Mouse (Mus musculus) erythroblast, embryonic 14.5 days (primary cell): ENCODE measurements around the gene Dhx58.

Source experiments
- GATA1 ChIP-seq: IDR thresholded peaks from 2 replicates; pipeline ENCODE4 v1.6.1; 2012; ENCODE audit warnings: low read length, inconsistent platforms, mixed read lengths
- TAL1 ChIP-seq: IDR thresholded peaks from 3 replicates; pipeline ENCODE4 v1.6.1; 2012; ENCODE audit warnings: low read length, inconsistent platforms, mixed read lengths

DNA sequence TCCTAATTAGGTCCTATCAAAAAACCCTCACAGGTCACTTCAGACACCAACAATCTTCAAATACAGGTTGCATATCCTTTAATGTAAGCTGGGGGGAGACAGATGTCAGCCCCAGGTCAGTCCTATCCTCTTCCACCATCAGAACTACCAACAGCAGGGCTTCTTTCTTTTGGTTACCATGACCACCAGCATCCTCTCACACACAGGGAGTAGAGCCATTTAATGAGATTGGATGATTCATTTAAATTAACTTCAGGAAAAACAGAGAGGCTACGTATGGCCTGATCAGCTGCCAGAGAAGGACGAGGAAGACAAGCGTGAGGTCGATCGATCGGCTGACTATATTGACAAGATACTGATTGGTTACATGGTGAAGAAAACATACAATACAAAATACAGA is 10.9 kb upstream of the Dhx58 start:
- TF ChIP-seq TAL1 (no peak), GATA1 (no peak)
